Mouse (Mus musculus): Measurements from ENCODE around the gene Ccdc14.
A peak's percentile ranks its signal among the peaks of the same experiment; 100 is the strongest.

GRCm38 (mm10) chr16:34711481-34711880 lies 21.1 kb downstream of the Ccdc14 start:
- TF ChIP-seq CTCF (IDR thresholded peaks at IDR 0.05) (peak; percentile 72), POLR2A (IDR thresholded peaks at IDR 0.05; ENCODE audit: insufficient read depth, low read depth, low read length) (no peak)

Data from heart, adult 2 months (tissue).